Mouse (Mus musculus): ENCODE data around the gene Efna4. TPM values are rescaled to one million over a fixed set of nuclear protein-coding genes. Genes with fewer than 3 reads are reported as not detected.

Gene Efna4
- 17.5 and 20.7 TPM in 2 replicates for polyA plus RNA-seq (2014; fragmentation: Nextera tagmentation; extraction: Ambion mirVana)

DNA sequence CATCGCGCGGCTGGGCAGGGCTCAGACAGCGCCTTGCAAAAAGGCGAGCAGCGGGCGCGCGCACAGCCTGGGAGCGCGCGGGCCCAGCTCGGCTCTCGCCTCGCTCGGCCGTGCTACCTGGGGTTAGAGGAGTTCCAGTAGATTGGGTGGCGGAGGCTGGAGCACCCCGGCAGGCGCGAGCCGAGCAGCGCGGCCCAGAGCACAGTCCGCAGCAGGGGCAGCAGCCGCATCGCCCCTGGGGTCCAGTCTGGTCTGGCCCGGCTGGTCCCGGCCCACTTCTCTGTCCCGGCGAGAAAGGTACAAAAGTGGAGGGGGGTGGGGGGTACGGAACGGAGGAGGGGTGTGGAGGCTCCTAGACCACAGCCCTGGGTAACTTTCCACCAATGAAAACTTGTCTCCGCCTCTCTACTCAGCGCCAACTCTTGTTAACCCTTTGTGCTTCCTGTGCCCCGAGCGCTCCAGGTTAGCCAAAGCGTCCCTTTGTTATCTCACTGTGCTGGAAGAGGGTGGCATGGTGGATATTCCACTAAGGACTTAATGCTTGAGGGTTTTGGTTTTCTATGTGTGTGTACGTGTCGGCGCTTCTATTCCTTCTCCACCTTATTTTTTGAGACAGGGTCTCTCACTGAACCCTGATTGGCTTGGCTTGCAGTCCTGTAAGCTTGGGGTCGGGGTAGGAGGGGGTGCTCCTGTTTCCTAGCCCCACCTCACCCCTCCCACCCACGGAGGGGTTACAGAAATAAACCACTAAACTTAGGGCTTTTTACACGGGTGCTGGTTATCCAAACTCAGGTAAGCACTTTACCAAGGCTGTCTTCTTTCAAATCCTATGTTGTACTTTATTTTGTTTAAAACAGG is at the start of gene Efna4:
Efna4 (minus strand) TSS at position 308 of the 858 bp plus-strand sequence.
- peaks cover 25% of the 10 kb centered on the region for H3K36me3 ChIP-seq (ENCODE audit: control insufficient read depth, insufficient read depth, low read length)

DNA sequence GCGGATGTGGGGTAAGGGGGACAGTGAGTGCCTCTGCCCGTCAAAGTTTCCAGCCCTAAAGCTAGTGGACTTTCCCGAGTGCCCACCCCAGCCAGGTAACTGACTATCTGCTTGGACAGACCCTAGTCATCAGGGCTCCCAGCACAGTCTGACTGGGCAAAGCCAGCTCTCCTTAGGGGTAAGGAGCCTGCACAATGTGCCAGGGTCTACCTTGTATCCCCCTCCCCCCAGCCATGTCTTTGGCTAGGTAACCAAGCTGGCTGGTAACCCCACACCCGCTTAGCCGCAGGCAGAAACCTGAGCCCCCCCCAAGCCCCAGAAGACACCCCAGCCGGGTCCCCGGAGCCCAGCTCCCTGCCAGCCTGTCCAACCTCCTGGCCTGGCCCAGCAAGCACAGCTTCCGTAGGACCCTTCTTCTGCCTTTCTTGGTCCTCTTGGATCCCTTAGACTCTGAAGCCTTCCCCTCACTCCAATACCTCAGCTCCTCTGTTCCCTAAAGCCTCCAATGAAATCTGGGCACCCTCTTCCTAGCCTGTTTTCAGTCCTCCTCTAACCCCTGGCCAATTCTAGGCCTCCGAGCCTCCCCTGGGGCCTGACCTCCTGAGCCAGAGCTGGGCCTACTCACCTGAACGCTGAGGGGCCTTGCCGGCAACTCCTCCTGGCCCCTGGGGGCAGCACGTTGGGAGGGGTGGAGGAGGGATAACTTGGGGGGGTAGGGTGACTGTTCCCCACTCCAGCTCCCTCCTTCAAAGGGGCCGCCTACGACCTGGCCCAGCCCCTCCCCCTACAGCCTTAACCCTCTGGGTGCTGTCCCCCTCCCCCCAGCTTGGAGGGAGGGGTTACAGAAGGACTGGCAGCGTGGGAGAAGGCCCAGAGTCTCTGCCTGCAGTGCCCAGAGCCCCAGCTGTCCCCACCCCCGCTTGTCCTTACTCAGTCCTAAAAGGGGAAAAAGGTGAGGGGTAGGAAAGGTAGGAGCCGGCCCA is 48.9 kb upstream of the Efna4 start:
- 0 out of 2 replicates have a peak overlapping the region, but pooled peaks have one; percentile 26 for H3K4me2 ChIP-seq (ENCODE audit: low read depth, low read length)
- peaks cover 24% of the 10 kb centered on the region for H3K4me1 ChIP-seq (ENCODE audit: control insufficient read depth, insufficient read depth, low read length)
- H3K27me3 ChIP-seq (replicated peaks; ENCODE audit: control insufficient read depth, insufficient read depth, low read length) = peaks cover 2% of the 10 kb centered on the region
- H3K4me3 ChIP-seq (ENCODE audit: low read depth, low read length) = no peak overlapping the region
- no peaks in the 10 kb centered on the region for H3K9me3 ChIP-seq (ENCODE audit: control insufficient read depth, low read length)
- DNase-seq (ENCODE audit: low spot score) (no peak), ATAC-seq (ENCODE audit: low read depth) (no peak)
- 0 out of 2 replicates have a peak overlapping the region, but pooled peaks have one; percentile 14 for H3K9ac ChIP-seq (ENCODE audit: low read depth, low read length)
- 46% methylated on average over 15 of the region's 17 CpGs for WGBS
- H3K36me3 ChIP-seq (ENCODE audit: control insufficient read depth, insufficient read depth, low read length) = no peaks in the 10 kb centered on the region
- H3K27ac ChIP-seq (replicated peaks; ENCODE audit: low read depth, low read length) = no peak overlapping the region

More for the DNA sequence above, at the start of gene Efna4:
- Histone ChIP-seq H3K27me3 (replicated peaks; ENCODE audit: control insufficient read depth, insufficient read depth, low read length) (no peaks in the 10 kb centered on the region), H3K27ac (replicated peaks; ENCODE audit: low read depth, low read length) (peak within 1 kb of the TSS; percentile 96), H3K9ac (ENCODE audit: low read depth, low read length) (peak within 1 kb of the TSS; percentile 94), H3K9me3 (ENCODE audit: control insufficient read depth, low read length) (no peaks in the 10 kb centered on the region), H3K4me3 (ENCODE audit: low read depth, low read length) (peak within 1 kb of the TSS; percentile 96), H3K4me2 (ENCODE audit: low read depth, low read length) (peak within 1 kb of the TSS; percentile 74), H3K4me1 (ENCODE audit: control insufficient read depth, insufficient read depth, low read length) (peaks cover 25% of the 10 kb centered on the region)
- DNase-seq (ENCODE audit: low spot score) (peak; percentile 95), ATAC-seq (ENCODE audit: low read depth) (peak; percentile 91)
- 1% methylated on average over 13 of the region's 44 CpGs for WGBS

DNA sequence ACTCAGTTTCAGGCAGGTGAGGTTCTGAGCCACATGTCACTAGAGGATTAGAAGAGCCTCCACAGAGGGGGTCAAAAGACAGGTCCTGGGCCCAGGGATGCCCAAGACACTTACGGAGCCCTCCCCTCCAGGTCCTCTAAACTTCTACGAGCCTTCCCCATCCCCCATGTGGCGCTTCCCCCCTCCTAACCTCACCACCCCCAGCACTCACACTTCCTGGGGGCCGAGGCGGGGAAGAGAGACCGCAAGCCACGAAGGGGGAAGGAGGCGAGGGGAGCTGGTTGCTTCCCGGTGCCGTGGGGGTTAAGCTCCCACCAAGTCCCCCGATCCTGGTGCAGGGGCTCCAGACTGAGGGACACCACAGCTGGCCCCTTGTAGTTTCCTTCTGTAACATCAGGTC is 47.6 kb upstream of the Efna4 start:
- DNase-seq (ENCODE audit: low spot score) = no peak
- Histone ChIP-seq H3K36me3 (ENCODE audit: control insufficient read depth, insufficient read depth, low read length) (no peaks in the 10 kb centered on the region), H3K4me1 (ENCODE audit: control insufficient read depth, insufficient read depth, low read length) (peaks cover 13% of the 10 kb centered on the region; the same call in 1 of the 2 replicates), H3K4me2 (ENCODE audit: low read depth, low read length) (no peak overlapping the region), H3K27ac (replicated peaks; ENCODE audit: low read depth, low read length) (no peak overlapping the region; the same call in 1 of the 2 replicates), H3K4me3 (ENCODE audit: low read depth, low read length) (no peak overlapping the region), H3K9ac (ENCODE audit: low read depth, low read length) (0 out of 2 replicates have a peak overlapping the region, but pooled peaks have one; percentile 1), H3K9me3 (ENCODE audit: control insufficient read depth, low read length) (no peaks in the 10 kb centered on the region), H3K27me3 (replicated peaks; ENCODE audit: control insufficient read depth, insufficient read depth, low read length) (no peaks in the 10 kb centered on the region)
- WGBS = 36% methylated on average over 8 of the region's 11 CpGs
- ATAC-seq (ENCODE audit: low read depth) = no peak

DNA sequence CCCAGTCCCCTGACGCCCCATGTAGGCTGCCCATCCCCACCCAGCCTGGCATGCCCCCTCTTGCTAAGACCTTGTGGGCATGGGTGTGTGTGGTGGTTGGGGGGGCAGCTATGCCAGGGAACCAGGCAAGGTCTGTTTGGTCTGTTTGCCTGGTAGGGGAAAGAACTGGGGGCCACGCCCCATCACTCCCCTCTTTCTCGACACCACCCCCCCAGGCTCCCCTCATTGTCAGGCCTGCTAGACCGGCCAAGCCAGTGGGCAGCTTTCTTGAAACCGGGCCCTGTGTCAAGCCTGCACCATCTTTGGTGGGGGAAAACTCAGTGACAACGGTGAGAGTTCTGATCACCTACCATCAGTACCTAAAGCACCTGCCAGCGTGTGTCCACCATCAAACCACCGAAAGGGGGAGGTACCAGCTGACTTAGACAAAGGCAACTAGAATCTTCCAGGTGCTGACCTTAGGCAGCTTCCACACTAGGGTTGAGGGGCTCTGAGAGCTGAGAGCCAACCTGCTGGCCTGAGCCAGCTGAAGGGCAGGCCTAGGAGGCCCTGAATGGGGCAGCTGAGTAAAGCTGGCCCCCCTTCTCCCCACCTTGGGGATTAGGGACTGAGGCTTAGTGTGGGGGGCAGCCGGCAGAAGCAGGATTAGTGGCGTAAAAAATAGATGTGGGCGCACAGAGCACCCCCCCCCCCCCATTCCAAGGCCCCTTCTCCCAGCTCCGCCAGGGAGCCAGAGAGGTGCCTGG is 46.7 kb upstream of the Efna4 start:
- Histone ChIP-seq H3K36me3 (ENCODE audit: control insufficient read depth, insufficient read depth, low read length) (0 out of 2 replicates have a peak, but pooled peaks cover under 1% of the 10 kb centered on the region), H3K9me3 (ENCODE audit: control insufficient read depth, low read length) (no peaks in the 10 kb centered on the region), H3K4me2 (ENCODE audit: low read depth, low read length) (peak overlapping the region; percentile 7; the same call in 1 of the 2 replicates), H3K27me3 (replicated peaks; ENCODE audit: control insufficient read depth, insufficient read depth, low read length) (no peaks in the 10 kb centered on the region), H3K27ac (replicated peaks; ENCODE audit: low read depth, low read length) (no peak overlapping the region; the same call in 1 of the 2 replicates), H3K4me3 (ENCODE audit: low read depth, low read length) (no peak overlapping the region), H3K9ac (ENCODE audit: low read depth, low read length) (0 out of 2 replicates have a peak overlapping the region, but pooled peaks have one; percentile 19), H3K4me1 (ENCODE audit: control insufficient read depth, insufficient read depth, low read length) (peaks cover 13% of the 10 kb centered on the region; the same call in 1 of the 2 replicates)
- DNase-seq (ENCODE audit: low spot score) (no peak), ATAC-seq (ENCODE audit: low read depth) (peak; percentile 38; the same call in 1 of the 2 replicates)
- WGBS = 57% methylated on average over 9 of the region's 12 CpGs

DNA sequence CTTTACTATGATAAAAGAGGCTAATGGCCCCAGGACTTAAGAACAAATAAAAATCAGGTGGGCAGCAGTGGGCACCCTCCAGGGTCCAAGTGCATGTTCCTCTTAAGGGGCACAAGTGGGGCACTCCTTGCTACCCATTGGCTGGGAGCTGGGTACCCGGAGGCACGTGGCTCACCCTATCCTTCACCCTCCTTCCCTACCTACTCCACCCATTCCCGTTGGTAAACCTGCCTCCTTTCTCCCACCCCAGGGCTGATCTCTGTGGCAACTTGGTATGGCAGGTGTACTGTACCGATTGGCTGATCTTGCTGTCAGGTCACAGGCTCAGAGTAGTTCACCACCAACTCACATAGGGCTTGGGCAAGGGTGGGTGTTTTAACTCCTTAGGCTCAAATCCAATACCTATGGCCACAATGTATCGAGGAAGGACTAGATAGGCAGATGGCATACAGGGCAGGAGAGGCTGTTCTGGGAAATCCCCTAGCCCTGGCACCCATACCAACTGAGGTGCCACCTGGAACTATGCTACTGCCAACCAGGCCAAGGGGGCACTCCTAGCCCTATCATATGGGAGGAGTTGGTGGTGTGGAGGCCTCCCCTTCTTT is 45.9 kb upstream of the Efna4 start:
- no peak for DNase-seq (ENCODE audit: low spot score)
- no peaks in the 10 kb centered on the region for H3K9me3 ChIP-seq (ENCODE audit: control insufficient read depth, low read length)
- no peak for ATAC-seq (ENCODE audit: low read depth)
- H3K4me3 ChIP-seq (ENCODE audit: low read depth, low read length) = no peak overlapping the region
- H3K36me3 ChIP-seq (ENCODE audit: control insufficient read depth, insufficient read depth, low read length) = 0 out of 2 replicates have a peak, but pooled peaks cover 5% of the 10 kb centered on the region
- no peak overlapping the region for H3K27ac ChIP-seq (replicated peaks; ENCODE audit: low read depth, low read length)
- WGBS = 76% methylated on average over 5 of the region's 5 CpGs
- H3K27me3 ChIP-seq (replicated peaks; ENCODE audit: control insufficient read depth, insufficient read depth, low read length) = no peaks in the 10 kb centered on the region
- no peak overlapping the region for H3K9ac ChIP-seq (ENCODE audit: low read depth, low read length)
- H3K4me2 ChIP-seq (ENCODE audit: low read depth, low read length) = no peak overlapping the region
- peaks cover 13% of the 10 kb centered on the region; the same call in 1 of the 2 replicates for H3K4me1 ChIP-seq (ENCODE audit: control insufficient read depth, insufficient read depth, low read length)

DNA sequence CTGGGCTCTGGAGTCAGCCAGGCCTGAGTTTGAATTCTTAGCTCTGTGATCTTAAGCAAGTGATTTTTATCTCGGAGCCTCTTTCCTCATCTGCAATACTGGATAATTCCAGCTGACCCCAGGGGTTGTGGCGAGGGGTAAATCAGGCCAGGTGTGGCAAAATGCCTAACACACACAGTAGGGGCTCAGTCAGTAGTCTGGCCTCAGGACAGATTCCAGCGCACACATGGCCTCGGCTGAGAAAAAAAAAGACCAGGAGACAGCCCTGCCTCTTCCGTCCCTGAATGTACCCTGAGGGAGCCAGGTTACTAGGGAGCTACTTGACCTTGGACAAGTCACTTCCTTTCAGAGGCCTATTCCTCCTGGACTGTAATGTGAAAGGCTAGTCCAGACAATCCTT is 45.1 kb upstream of the Efna4 start:
- Histone ChIP-seq H3K9ac (ENCODE audit: low read depth, low read length) (no peak overlapping the region), H3K36me3 (ENCODE audit: control insufficient read depth, insufficient read depth, low read length) (0 out of 2 replicates have a peak, but pooled peaks cover 5% of the 10 kb centered on the region), H3K9me3 (ENCODE audit: control insufficient read depth, low read length) (no peaks in the 10 kb centered on the region), H3K4me1 (ENCODE audit: control insufficient read depth, insufficient read depth, low read length) (peaks cover 13% of the 10 kb centered on the region; the same call in 1 of the 2 replicates), H3K4me2 (ENCODE audit: low read depth, low read length) (no peak overlapping the region), H3K4me3 (ENCODE audit: low read depth, low read length) (no peak overlapping the region), H3K27ac (replicated peaks; ENCODE audit: low read depth, low read length) (no peak overlapping the region), H3K27me3 (replicated peaks; ENCODE audit: control insufficient read depth, insufficient read depth, low read length) (no peaks in the 10 kb centered on the region)
- no peak for DNase-seq (ENCODE audit: low spot score)
- ATAC-seq (ENCODE audit: low read depth) = no peak
- WGBS = 63% methylated on average over 5 of the region's 5 CpGs

DNA sequence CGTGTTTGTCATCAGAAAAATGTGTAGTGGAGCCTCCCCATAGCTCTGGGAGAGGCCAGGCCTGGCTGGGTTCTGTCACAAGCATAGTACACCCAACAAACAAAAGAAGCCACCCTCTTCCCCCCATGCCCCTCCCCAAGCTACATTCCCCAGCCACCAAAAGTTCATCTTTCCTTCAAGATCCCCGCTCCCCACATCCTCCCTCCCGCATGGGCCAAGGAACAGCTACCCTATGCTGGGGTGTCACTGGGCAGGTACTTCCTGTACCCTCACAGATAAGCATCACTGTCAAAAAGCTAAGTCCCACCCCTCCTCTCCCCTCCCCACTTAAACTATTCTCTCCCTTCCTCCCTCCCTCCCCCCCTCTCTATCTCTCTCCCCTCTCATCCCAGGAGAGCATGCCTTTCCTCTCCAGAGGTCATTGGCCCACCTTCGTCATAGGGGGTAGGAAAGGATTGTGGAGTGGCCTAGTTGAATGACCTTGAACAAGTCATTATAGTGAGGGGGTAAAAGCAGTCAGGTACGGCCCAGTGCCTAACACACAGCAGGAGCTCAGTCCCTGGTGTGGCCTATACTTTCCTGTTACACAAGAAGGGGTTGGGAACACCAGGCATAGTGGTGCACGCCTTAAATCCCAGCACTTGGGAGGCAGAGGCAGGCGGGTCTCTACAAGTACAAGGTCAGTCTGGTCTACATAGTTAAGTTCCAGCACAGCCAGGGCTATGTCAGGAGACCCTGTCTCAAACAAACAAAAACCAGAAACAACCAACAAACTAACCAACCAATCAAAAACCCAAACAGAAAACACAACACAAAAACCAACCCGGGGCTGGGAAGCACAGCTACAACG is 44.4 kb upstream of the Efna4 start:
- H3K4me1 ChIP-seq (ENCODE audit: control insufficient read depth, insufficient read depth, low read length) = peaks cover 13% of the 10 kb centered on the region; the same call in 1 of the 2 replicates
- no peak overlapping the region for H3K27ac ChIP-seq (replicated peaks; ENCODE audit: low read depth, low read length)
- H3K36me3 ChIP-seq (ENCODE audit: control insufficient read depth, insufficient read depth, low read length) = 0 out of 2 replicates have a peak, but pooled peaks cover 5% of the 10 kb centered on the region
- DNase-seq (ENCODE audit: low spot score) = no peak
- no peaks in the 10 kb centered on the region for H3K27me3 ChIP-seq (replicated peaks; ENCODE audit: control insufficient read depth, insufficient read depth, low read length)
- 84% methylated on average over 9 of the region's 9 CpGs for WGBS
- no peak for ATAC-seq (ENCODE audit: low read depth)
- H3K4me2 ChIP-seq (ENCODE audit: low read depth, low read length) = no peak overlapping the region
- no peaks in the 10 kb centered on the region for H3K9me3 ChIP-seq (ENCODE audit: control insufficient read depth, low read length)
- no peak overlapping the region for H3K4me3 ChIP-seq (ENCODE audit: low read depth, low read length)
- no peak overlapping the region for H3K9ac ChIP-seq (ENCODE audit: low read depth, low read length)

Measured in embryonic facial prominence, embryonic 14.5 days (tissue).